Mouse (Mus musculus): ENCODE results near the gene Mov10. TPM values are rescaled to one million over a fixed set of nuclear protein-coding genes. Genes with fewer than 3 reads are reported as not detected.
"Not testable (repeated sequence)": the region's sequence is repeated elsewhere in the genome, so short reads cannot be mapped to it uniquely, and the experiment has no call there.

The Mov10 gene
- polyA plus RNA-seq (2015; fragmentation: Nextera tagmentation; extraction: Ambion mirVana) = 26.2 and 28.7 TPM in 2 replicates

GRCm38 (mm10) chr3:104817991-104818748 lies at the start of gene Mov10:
Gene Mov10, minus strand, starts transcription at chr3:104818563.
- ATAC-seq (ENCODE audit: low read depth) = peak; percentile 83
- peak within 1 kb of the TSS; percentile 79 for H3K9ac ChIP-seq
- no peaks in the 10 kb centered on the region for H3K27me3 ChIP-seq

DNA sequence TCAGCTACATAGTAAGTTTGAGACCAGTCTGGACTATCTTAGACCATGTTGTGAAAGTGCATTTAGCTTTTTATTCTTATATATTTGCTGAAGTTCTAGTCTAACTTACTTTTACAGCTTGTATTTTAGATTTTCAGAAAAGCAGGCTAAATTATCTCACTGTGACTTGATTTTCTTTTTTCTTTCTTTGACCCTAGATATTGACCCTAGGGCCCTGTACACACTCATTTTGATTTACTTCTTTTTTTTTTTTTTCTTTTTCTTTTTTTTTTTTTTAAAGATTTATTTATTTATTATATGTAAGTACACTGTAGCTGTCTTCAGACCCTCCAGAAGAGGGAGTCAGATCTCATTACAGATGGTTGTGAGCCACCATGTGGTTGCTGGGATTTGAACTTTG lies 48.3 kb upstream of the Mov10 start:
- not testable (repeated sequence) for ATAC-seq (ENCODE audit: low read depth); H3K9me3 ChIP-seq (replicated peaks); H3K27me3 ChIP-seq; H3K4me3 ChIP-seq (replicated peaks); DNase-seq
- Histone ChIP-seq H3K4me2 (peak overlapping the region; percentile 81), H3K27ac (peak overlapping the region; percentile 90; the same call in 1 of the 2 replicates), H3K4me1 (replicated peaks) (peaks cover 32% of the 10 kb centered on the region), H3K9ac (peak overlapping the region; percentile 89), H3K36me3 (peaks cover 21% of the 10 kb centered on the region)

More at GRCm38 (mm10) chr3:104817991-104818748, at the start of gene Mov10:
- Histone ChIP-seq H3K4me2 (peak within 1 kb of the TSS; percentile 90), H3K4me3 (replicated peaks) (peak within 1 kb of the TSS; percentile 70), H3K27ac (peak within 1 kb of the TSS; percentile 75), H3K4me1 (replicated peaks) (peaks cover 42% of the 10 kb centered on the region), H3K9me3 (replicated peaks) (no peaks in the 10 kb centered on the region), H3K36me3 (peaks cover 38% of the 10 kb centered on the region)
- under 1% methylated on average over 40 of the region's 40 CpGs for whole genome bisulfite sequencing (ENCODE audit: insufficient replicate concordance)
- DNase-seq = peak; percentile 54

DNA sequence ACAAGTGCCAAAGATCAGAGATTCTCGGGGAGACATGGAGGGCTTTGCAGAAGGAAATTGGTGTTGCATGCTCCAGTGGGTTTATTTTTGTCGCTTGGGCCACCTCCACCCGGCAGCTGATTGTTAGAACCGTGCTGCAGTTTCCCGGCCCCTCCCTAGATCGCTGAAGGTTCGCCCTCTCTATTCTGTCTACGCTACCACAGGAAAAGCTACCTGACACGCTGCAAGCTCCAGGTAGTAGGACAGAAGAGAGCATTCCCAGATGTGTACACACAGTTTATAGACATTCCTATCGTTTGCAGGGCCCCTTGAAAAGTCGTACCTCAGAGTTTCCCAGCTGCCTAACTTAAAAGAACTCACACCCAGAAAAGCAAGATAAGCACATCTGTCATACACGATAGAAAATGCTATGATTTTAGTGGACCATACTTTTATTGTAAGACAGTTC lies 47.0 kb upstream of the Mov10 start:
- Histone ChIP-seq H3K4me2 (peak overlapping the region; percentile 81), H3K9ac (peak overlapping the region; percentile 89), H3K4me3 (replicated peaks) (peak overlapping the region; percentile 72), H3K4me1 (replicated peaks) (peaks cover 44% of the 10 kb centered on the region), H3K9me3 (replicated peaks) (no peaks in the 10 kb centered on the region), H3K36me3 (peaks cover 10% of the 10 kb centered on the region), H3K27ac (peak overlapping the region; percentile 90), H3K27me3 (no peaks in the 10 kb centered on the region)
- under 1% methylated on average over 12 of the region's 12 CpGs for WGBS (ENCODE audit: insufficient replicate concordance)
- ATAC-seq (ENCODE audit: low read depth) (peak; percentile 43), DNase-seq (peak; percentile 53)

- DNase-seq = peak; percentile 70
- ATAC-seq (ENCODE audit: low read depth) = peak; percentile 65
- Histone ChIP-seq H3K27ac (peak overlapping the region; percentile 90), H3K27me3 (no peaks in the 10 kb centered on the region), H3K36me3 (peaks cover 8% of the 10 kb centered on the region), H3K9me3 (replicated peaks) (no peaks in the 10 kb centered on the region), H3K4me2 (peak overlapping the region; percentile 81), H3K9ac (peak overlapping the region; percentile 89), H3K4me3 (replicated peaks) (peak overlapping the region; percentile 72), H3K4me1 (replicated peaks) (peaks cover 49% of the 10 kb centered on the region)
- under 1% methylated on average over 48 of the region's 48 CpGs for WGBS (ENCODE audit: insufficient replicate concordance)
Observed at GRCm38 (mm10) chr3:104864651-104865340, 46.4 kb upstream of the Mov10 start.

DNA sequence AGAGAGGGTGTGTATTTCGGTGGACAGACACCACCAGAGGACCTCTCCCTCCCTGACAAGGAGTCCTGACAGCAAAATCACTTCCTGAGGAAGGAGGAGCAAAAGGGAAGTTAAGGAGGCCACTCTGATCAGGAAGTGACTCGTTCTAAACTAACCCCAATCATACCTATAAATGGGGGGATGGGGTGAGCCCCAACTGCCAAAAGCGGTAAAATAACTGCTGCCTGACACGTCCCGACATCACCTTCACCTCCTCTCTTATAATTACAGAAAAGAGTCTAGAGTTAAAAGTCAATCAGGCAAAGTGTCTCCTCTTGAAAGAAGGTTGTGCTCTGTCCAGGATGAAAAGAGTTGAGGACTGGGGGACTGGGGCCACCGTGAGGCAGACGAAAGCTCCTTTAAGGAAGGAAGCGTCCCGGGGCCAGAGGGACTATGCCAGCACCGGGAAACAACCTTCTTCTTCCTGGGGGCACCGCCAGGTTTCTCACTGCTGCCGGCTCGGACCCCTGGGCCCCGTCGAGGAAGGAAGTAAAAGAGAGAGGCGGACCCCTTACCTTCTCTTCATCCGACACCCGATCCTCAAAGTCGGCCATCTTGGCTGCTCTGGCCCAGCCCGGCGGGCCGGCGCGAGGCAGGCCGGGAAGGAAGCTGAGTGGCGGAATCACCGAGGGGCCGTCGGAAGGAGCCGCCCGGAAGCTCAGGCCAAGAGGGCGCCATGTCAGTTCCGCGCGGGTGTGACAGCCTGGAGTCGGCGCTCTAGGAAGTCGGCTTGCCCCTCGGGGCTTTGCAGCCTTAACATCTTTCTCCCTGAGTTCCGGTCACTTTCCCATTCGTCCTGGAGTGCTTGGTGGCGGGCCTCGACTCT lies 45.7 kb upstream of the Mov10 start, which contains the start of the genes St7l and Capza1:
Gene St7l (plus strand): TSS at position 220 of the 865 bp plus-strand sequence.
Gene Capza1 (minus strand): TSS at position 720 of the 865 bp plus-strand sequence.
- peaks cover 8% of the 10 kb centered on the region for H3K36me3 ChIP-seq
- H3K27me3 ChIP-seq = no peaks in the 10 kb centered on the region
- peak within 1 kb of the TSS; percentile 81 for H3K4me2 ChIP-seq
- peak within 1 kb of the TSS; percentile 89 for H3K9ac ChIP-seq
- under 1% methylated on average over 43 of the region's 43 CpGs for WGBS (ENCODE audit: insufficient replicate concordance)
- H3K9me3 ChIP-seq (replicated peaks) = no peaks in the 10 kb centered on the region
- DNase-seq (peak; percentile 82), ATAC-seq (ENCODE audit: low read depth) (peak; percentile 91)
- H3K27ac ChIP-seq = peak within 1 kb of the TSS; percentile 90
- H3K4me3 ChIP-seq (replicated peaks) = peak within 1 kb of the TSS; percentile 72
- H3K4me1 ChIP-seq (replicated peaks) = peaks cover 54% of the 10 kb centered on the region

GRCm38 (mm10) chr3:104858560-104858959 lies 40.2 kb upstream of the Mov10 start:
- Histone ChIP-seq H3K4me3 (replicated peaks) (no peak overlapping the region), H3K27ac (no peak overlapping the region), H3K9ac (no peak overlapping the region), H3K4me1 (replicated peaks) (peaks cover 87% of the 10 kb centered on the region), H3K9me3 (replicated peaks) (no peaks in the 10 kb centered on the region), H3K27me3 (no peaks in the 10 kb centered on the region), H3K4me2 (no peak overlapping the region), H3K36me3 (peaks cover 35% of the 10 kb centered on the region)
- DNase-seq = no peak
- ATAC-seq (ENCODE audit: low read depth) = no peak
- 70% methylated on average over 1 of the region's 1 CpGs for WGBS (ENCODE audit: insufficient replicate concordance)

DNA sequence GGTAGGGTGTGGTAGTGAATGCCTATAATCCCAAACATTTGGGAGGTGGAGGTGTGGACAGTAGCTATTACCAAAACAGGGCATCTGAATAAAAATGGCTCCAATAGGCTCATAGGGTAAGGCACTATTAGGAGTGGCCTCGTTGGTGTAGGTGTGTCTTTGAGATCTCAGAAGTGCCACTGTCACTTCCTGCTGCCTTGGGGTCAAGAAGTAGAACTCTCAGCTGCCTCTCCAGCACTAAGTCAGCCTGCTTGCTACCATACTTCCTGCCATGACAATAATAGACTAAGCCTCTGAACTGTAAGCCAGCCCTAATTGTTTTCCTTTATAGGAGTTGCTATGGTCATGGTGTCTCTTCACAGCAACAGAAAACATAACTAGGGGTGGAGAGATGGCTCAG lies 37.7 kb upstream of the Mov10 start:
- Histone ChIP-seq H3K27me3 (no peaks in the 10 kb centered on the region), H3K9ac (no peak overlapping the region), H3K4me1 (replicated peaks) (peaks cover 63% of the 10 kb centered on the region), H3K27ac (no peak overlapping the region), H3K36me3 (peaks cover 35% of the 10 kb centered on the region), H3K4me3 (replicated peaks) (no peak overlapping the region), H3K4me2 (no peak overlapping the region), H3K9me3 (replicated peaks) (no peaks in the 10 kb centered on the region)
- WGBS (ENCODE audit: insufficient replicate concordance) = 35% methylated on average over 1 of the region's 1 CpGs
- 0 out of 2 replicates have a peak, but pooled peaks have one; percentile 21 for ATAC-seq (ENCODE audit: low read depth)
- DNase-seq = no peak

- peak; percentile 61; the same call in 1 of the 2 replicates for ATAC-seq (ENCODE audit: low read depth)
- Histone ChIP-seq H3K36me3 (peaks cover 32% of the 10 kb centered on the region), H3K4me1 (replicated peaks) (peaks cover 52% of the 10 kb centered on the region), H3K4me3 (replicated peaks) (no peak overlapping the region), H3K9me3 (replicated peaks) (no peaks in the 10 kb centered on the region), H3K4me2 (no peak overlapping the region), H3K9ac (peak overlapping the region; percentile 38; the same call in 1 of the 2 replicates), H3K27ac (no peak overlapping the region; the same call in 1 of the 2 replicates), H3K27me3 (no peaks in the 10 kb centered on the region)
- no peak for DNase-seq
Observed at GRCm38 (mm10) chr3:104854866-104855265, 36.5 kb upstream of the Mov10 start.

DNA sequence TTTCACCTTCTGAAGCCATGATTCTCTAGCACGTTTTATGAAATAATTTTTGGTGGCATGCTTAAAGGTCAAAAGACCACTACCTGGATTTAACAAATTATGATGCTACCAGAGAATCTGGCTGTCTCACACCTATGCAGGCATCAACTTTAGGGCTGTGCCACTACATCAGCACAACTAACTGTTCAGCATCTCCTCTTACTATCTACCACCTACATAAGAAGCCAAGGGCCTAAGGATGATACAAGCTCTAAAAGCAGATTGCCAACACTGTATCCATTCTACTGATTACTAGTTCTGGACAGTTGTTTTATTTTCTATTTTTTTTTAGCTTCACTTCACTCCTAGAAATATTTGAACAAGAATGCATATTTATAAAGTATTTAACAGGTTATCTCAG lies 36.1 kb upstream of the Mov10 start:
- Histone ChIP-seq H3K9ac (no peak overlapping the region), H3K4me3 (replicated peaks) (no peak overlapping the region), H3K4me2 (no peak overlapping the region), H3K36me3 (peaks cover 32% of the 10 kb centered on the region), H3K27me3 (no peaks in the 10 kb centered on the region), H3K27ac (no peak overlapping the region), H3K4me1 (replicated peaks) (peaks cover 48% of the 10 kb centered on the region), H3K9me3 (replicated peaks) (no peaks in the 10 kb centered on the region)
- ATAC-seq (ENCODE audit: low read depth) (no peak), DNase-seq (no peak)
- WGBS (ENCODE audit: insufficient replicate concordance) = 70% methylated on average over 1 of the region's 1 CpGs

DNA sequence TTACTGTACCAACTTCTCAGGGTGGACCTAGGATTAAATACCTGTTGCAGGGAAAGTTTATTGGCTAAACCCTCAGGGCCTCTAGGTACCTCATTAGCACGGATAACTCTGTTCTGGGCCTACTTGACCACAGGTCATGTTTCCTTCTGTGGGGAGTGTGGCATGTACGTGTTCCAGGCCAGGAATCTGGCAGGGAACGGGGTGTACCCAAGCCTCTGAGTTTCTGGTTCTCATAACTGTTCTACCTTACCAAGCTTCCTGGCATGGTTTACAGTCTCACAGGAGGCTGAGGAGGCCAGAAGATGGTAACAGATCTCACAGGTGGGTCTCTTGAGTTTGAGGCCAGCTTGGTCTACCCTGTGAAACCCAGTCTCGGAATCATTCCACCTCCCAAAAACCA lies 28.2 kb upstream of the Mov10 start:
- no peaks in the 10 kb centered on the region for H3K9me3 ChIP-seq (replicated peaks)
- no peak overlapping the region for H3K4me2 ChIP-seq
- WGBS (ENCODE audit: insufficient replicate concordance) = 95% methylated on average over 4 of the region's 4 CpGs
- peaks cover 5% of the 10 kb centered on the region; the same call in 1 of the 2 replicates for H3K4me1 ChIP-seq (replicated peaks)
- H3K27me3 ChIP-seq = no peaks in the 10 kb centered on the region
- no peak overlapping the region for H3K4me3 ChIP-seq (replicated peaks)
- peaks cover 58% of the 10 kb centered on the region for H3K36me3 ChIP-seq
- no peak overlapping the region for H3K27ac ChIP-seq
- H3K9ac ChIP-seq = no peak overlapping the region
- DNase-seq (no peak), ATAC-seq (ENCODE audit: low read depth) (no peak)

- H3K9me3 ChIP-seq (replicated peaks) = no peaks in the 10 kb centered on the region
- WGBS (ENCODE audit: insufficient replicate concordance) = 82% methylated on average over 5 of the region's 5 CpGs
Observed at GRCm38 (mm10) chr3:104841049-104841448, 22.7 kb upstream of the Mov10 start.

More at GRCm38 (mm10) chr3:104841049-104841448, 22.7 kb upstream of the Mov10 start:
- Histone ChIP-seq H3K9ac (no peak overlapping the region), H3K27me3 (no peaks in the 10 kb centered on the region), H3K4me2 (no peak overlapping the region), H3K27ac (no peak overlapping the region), H3K36me3 (peaks cover 84% of the 10 kb centered on the region), H3K4me1 (replicated peaks) (no peaks in the 10 kb centered on the region), H3K4me3 (replicated peaks) (no peak overlapping the region)
- no peak for DNase-seq
- no peak for ATAC-seq (ENCODE audit: low read depth)

All from liver, embryonic 13.5 days (tissue).